Mouse (Mus musculus) forebrain, embryonic 16.5 days (tissue): ENCODE measurements around the gene Phf21a. TPM values are rescaled to one million over a fixed set of nuclear protein-coding genes. Genes with fewer than 3 reads are reported as not detected.
"Not testable (repeated sequence)": the region's sequence is repeated elsewhere in the genome, so short reads cannot be mapped to it uniquely, and the experiment has no call there.

Source experiments
- ATAC-seq: fragments of 200-750 bp; cut with Nextera tagmentation; 2 replicates; pipeline ENCODE4 v1.8.0; 2017; ENCODE audit warnings: mild to moderate bottlenecking, moderate library complexity
- H3K27ac ChIP-seq: fragments of 300-500 bp; sonication (generic); 2 replicates; pipeline ENCODE4 v1.5.1; 2014; ENCODE audit warnings: low read length, control low read depth
- H3K27me3 ChIP-seq: fragments of 300-500 bp; sonication (generic); replicated peaks from 2 replicates; pipeline ENCODE4 v1.6.1; 2014; ENCODE audit warnings: low read length; ENCODE audit not compliant: control insufficient read depth, insufficient read depth
- H3K36me3 ChIP-seq: fragments of 300-500 bp; sonication (generic); 2 replicates; pipeline ENCODE4 v1.6.1; 2014; ENCODE audit not compliant: control insufficient read depth, insufficient read depth
- H3K4me1 ChIP-seq: fragments of 300-500 bp; sonication (generic); replicated peaks from 2 replicates; pipeline ENCODE4 v1.6.1; 2014; ENCODE audit warnings: low read length; ENCODE audit not compliant: control insufficient read depth, insufficient read depth
- H3K4me2 ChIP-seq: fragments of 300-500 bp; sonication (generic); 2 replicates; pipeline ENCODE4 v1.6.1; 2014; ENCODE audit warnings: mild to moderate bottlenecking, low read length, control low read depth
- H3K4me3 ChIP-seq: fragments of 300-500 bp; sonication (generic); replicated peaks from 2 replicates; pipeline ENCODE4 v1.5.1; 2014; ENCODE audit warnings: mild to moderate bottlenecking, low read length, control low read depth
- H3K9ac ChIP-seq: fragments of 300-500 bp; sonication (generic); replicated peaks from 2 replicates; pipeline ENCODE4 v1.6.1; 2014; ENCODE audit warnings: low read depth, low read length, control low read depth
- H3K9me3 ChIP-seq: fragments of 300-500 bp; sonication (generic); 2 replicates; pipeline ENCODE4 v1.6.1; 2016; ENCODE audit warnings: low read length; ENCODE audit not compliant: control insufficient read depth
- WGBS: fragments of 180-500 bp; shearing (Covaris S2); extraction: QIAGEN DNeasy Blood & Tissue Kit; methylation state at CpG from one replicate; pipeline ENCODE4 v1.1.7; 2014; 5-methylcytosine and 5-hydroxymethylcytosine counted together
- polyA plus RNA-seq: library from polyadenylated mRNA; unstranded; fragments of >200 nt; fragmentation: Nextera tagmentation; extraction: Ambion mirVana; gene quantifications from 2 replicates; pipeline ENCODE4 v1.2.1, GENCODE M21; 2015

Gene Phf21a
- polyA plus RNA-seq, 1 experiment from 2014 or later, result 43.5 TPM

DNA sequence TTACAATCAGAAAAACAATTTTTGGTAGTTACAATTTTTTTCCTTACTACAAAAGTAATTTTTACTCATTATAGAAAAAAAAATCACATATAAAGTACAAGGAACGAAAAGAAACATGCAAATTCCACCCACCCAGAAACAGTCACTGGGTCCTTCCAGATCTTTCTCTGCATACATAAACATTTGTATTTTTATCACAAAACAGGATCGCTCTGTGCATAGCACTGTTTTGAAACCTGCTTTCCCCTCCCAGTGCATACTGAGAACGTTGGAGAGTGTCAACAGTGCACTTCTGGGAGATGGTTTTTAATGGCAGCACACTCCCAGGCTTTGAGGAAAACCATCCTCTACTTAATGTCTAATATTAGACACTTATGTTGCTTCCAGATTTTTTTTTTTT lies 25.3 kb upstream of the Phf21a start:
- Histone ChIP-seq H3K4me3 (no peak overlapping the region), H3K4me2 (no peak overlapping the region), H3K36me3 (no peaks in the 10 kb centered on the region), H3K27ac (no peak overlapping the region), H3K9me3 (no peaks in the 10 kb centered on the region), H3K9ac (no peak overlapping the region), H3K4me1 (0 out of 2 replicates have a peak, but pooled peaks cover 2% of the 10 kb centered on the region), H3K27me3 (no peaks in the 10 kb centered on the region)
- WGBS, result 61% methylated on average over 3 of the region's 3 CpGs
- ATAC-seq, result no peak

DNA sequence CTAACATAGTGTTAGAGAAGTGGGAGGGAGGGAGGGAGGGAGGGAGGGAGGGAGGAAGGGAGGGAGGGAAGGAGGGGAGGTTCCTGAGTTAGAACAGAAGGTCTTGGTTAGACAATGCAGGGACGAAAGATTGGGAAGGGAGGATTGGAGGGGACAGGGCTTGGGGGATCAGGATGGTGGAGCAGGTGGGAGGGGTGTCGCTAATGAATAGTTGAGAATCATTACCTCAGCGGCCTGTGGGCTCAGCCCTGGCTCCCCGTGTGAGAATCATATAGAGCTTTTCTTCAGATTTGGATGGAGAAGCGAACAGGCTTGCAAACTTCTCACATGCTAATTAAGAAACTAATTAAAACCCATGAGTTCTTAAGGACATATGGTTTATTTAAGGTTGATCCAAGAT lies 23.3 kb upstream of the Phf21a start:
- ATAC-seq, result peak; percentile 66

DNA sequence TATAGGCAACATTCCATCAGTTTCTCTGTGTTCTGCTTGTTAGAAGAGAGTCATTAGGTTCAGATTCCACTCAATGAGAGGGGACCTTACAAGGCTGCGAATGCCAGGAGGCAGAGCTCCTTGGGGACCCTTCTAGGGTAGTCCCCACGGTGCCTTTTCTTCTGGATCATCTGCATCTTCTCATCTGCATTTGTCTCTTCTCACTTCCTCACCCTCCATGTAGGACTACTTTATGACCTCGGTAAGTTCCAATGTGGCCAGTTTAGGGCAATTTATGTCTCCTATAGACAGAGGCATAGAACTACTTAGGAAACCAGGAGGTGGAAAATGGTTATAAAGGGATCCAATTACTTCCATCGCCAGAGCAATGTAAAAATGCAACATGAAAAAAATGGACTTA lies 21.8 kb upstream of the Phf21a start:
- H3K9ac ChIP-seq, result no peak overlapping the region
- no peak overlapping the region for H3K4me3 ChIP-seq
- no peak overlapping the region for H3K27ac ChIP-seq
- H3K9me3 ChIP-seq, result no peaks in the 10 kb centered on the region
- no peaks in the 10 kb centered on the region for H3K36me3 ChIP-seq
- ATAC-seq, result no peak
- 72% methylated on average over 4 of the region's 4 CpGs for WGBS
- peaks cover 3% of the 10 kb centered on the region; the same call in 1 of the 2 replicates for H3K4me1 ChIP-seq
- no peak overlapping the region for H3K4me2 ChIP-seq
- H3K27me3 ChIP-seq, result no peaks in the 10 kb centered on the region

More for the DNA sequence above, 23.3 kb upstream of the Phf21a start:
- H3K4me3 ChIP-seq, result no peak overlapping the region
- no peaks in the 10 kb centered on the region for H3K36me3 ChIP-seq
- no peaks in the 10 kb centered on the region for H3K9me3 ChIP-seq
- WGBS, result 33% methylated on average over 5 of the region's 5 CpGs
- no peaks in the 10 kb centered on the region for H3K27me3 ChIP-seq
- H3K9ac ChIP-seq, result no peak overlapping the region
- no peak overlapping the region for H3K27ac ChIP-seq
- H3K4me2 ChIP-seq, result no peak overlapping the region
- 0 out of 2 replicates have a peak, but pooled peaks cover 2% of the 10 kb centered on the region for H3K4me1 ChIP-seq

DNA sequence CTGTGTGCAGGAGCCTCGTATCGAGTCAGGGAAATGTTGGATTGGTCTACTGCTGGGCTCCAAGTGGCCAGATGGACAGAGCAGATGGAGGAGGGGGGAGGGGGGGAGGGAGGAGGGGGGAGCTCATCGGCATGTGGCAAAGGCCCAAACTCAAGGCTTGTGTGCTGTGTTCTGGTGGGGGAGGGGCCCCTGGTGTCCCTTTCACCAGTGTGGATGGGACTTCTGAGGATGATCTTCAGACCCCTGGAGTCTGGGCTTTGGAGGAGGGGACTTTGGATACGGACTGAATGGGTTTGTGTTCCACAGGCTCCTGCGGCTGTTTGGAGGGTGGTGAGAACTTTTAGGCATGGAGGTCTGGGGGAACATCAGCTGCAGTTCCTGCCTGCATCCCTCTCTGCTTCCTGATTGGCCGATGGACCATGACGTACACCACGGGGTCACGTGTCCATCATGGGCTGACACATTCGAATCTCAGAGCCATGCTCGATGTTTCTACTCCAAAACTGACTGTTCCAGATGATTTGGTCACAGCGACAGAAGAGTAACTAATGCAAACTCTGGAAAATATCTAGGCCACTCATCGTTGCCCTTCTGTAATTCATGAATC lies 16.7 kb upstream of the Phf21a start:
- Histone ChIP-seq H3K4me2 (no peak overlapping the region), H3K4me1 (peaks cover 3% of the 10 kb centered on the region; the same call in 1 of the 2 replicates), H3K27me3 (no peaks in the 10 kb centered on the region), H3K27ac (no peak overlapping the region), H3K9me3 (no peaks in the 10 kb centered on the region), H3K4me3 (no peak overlapping the region), H3K36me3 (no peaks in the 10 kb centered on the region), H3K9ac (no peak overlapping the region)
- 79% methylated on average over 13 of the region's 13 CpGs for WGBS
- ATAC-seq, result 0 out of 2 replicates have a peak, but pooled peaks have one; percentile 15

DNA sequence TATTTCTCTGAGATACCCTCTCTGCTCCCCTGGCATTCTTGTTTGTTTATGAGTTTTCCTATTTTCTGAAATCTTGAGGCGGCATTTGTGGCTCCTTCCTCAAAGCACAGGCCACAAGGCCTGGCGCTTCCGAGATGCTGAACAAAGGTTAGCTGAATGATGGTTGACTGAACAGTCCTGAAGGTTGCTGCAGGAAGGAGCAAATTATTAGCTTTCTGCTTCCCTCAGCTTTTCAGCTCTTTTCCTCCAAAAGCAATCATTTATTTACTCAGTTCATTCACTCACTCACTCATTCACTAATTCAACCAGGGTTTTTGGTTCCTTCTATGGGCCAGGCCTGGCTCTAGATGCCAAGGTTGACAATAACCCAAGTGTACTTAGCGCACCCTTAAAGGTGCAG lies 10.7 kb upstream of the Phf21a start:
- H3K9me3 ChIP-seq, result no peaks in the 10 kb centered on the region
- H3K27ac ChIP-seq, result no peak overlapping the region
- no peak overlapping the region for H3K4me3 ChIP-seq
- no peak overlapping the region for H3K4me2 ChIP-seq
- 89% methylated on average over 4 of the region's 4 CpGs for WGBS
- no peak for ATAC-seq
- H3K36me3 ChIP-seq, result no peaks in the 10 kb centered on the region
- no peak overlapping the region for H3K9ac ChIP-seq
- H3K27me3 ChIP-seq, result no peaks in the 10 kb centered on the region
- H3K4me1 ChIP-seq, result no peaks in the 10 kb centered on the region

GRCm38 (mm10) chr2:92085721-92086120 lies 7.2 kb upstream of the Phf21a start:
- H3K9ac ChIP-seq, result no peak overlapping the region
- 91% methylated on average over 1 of the region's 1 CpGs for WGBS

GRCm38 (mm10) chr2:92087065-92087464 lies 5.9 kb upstream of the Phf21a start:
- no peak overlapping the region for H3K9ac ChIP-seq
- H3K27ac ChIP-seq, result no peak overlapping the region
- no peak overlapping the region for H3K4me2 ChIP-seq
- no peak for ATAC-seq
- H3K4me3 ChIP-seq, result no peak overlapping the region
- H3K9me3 ChIP-seq, result no peaks in the 10 kb centered on the region
- no peaks in the 10 kb centered on the region for H3K36me3 ChIP-seq
- no peaks in the 10 kb centered on the region for H3K4me1 ChIP-seq
- 86% methylated on average over 4 of the region's 4 CpGs for WGBS
- H3K27me3 ChIP-seq, result no peaks in the 10 kb centered on the region

More at GRCm38 (mm10) chr2:92085721-92086120, 7.2 kb upstream of the Phf21a start:
- H3K27ac ChIP-seq, result no peak overlapping the region
- H3K36me3 ChIP-seq, result no peaks in the 10 kb centered on the region
- no peak for ATAC-seq
- no peak overlapping the region for H3K4me3 ChIP-seq
- H3K27me3 ChIP-seq, result no peaks in the 10 kb centered on the region
- H3K9me3 ChIP-seq, result no peaks in the 10 kb centered on the region
- no peaks in the 10 kb centered on the region for H3K4me1 ChIP-seq
- H3K4me2 ChIP-seq, result no peak overlapping the region

DNA sequence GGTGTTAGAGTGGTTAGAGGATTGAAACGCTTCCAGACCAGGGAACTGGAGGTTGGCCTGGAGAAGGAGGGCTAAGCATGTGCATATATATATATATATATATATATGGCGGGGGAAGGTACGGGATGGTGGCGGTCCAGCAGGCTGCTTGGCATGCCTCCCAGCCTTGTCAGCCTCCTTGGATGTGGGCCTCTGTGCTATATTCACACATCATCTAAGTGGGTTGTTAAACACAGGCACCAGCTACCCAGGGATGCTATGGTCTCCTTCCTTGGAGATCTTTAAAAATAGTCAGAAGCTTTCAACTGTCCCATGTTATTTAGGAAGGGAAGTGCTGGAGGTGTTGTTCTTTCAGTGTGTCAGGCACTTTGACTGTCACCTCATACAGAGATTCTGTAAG lies 3.1 kb upstream of the Phf21a start:
- Histone ChIP-seq H3K9me3 (no peaks in the 10 kb centered on the region), H3K9ac (no peak overlapping the region), H3K36me3 (no peaks in the 10 kb centered on the region), H3K27ac (no peak overlapping the region), H3K4me2 (no peak overlapping the region), H3K27me3 (no peaks in the 10 kb centered on the region), H3K4me3 (no peak overlapping the region), H3K4me1 (no peaks in the 10 kb centered on the region)
- ATAC-seq, result no peak
- 61% methylated on average over 4 of the region's 4 CpGs for WGBS

DNA sequence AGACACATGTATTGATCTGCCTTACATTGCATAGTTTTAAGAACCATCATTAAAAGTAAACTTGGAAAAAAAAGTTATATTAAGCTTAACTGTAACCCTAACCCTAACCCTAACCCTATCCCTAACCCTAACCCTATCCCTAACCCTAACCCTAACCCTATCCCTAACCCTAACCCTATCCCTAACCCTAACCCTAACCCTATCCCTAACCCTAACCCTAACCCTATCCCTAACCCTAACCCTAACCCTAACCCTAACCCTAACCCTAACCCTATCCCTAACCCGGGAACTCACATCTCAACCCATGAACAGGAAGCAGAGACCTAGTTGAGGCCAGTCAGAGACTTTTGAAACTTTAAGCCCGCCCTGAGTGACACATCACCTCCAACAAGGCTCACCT lies 586 bp downstream of the Phf21a start:
- H3K4me3 ChIP-seq, H3K27me3 ChIP-seq, H3K36me3 ChIP-seq, H3K9ac ChIP-seq, ATAC-seq, H3K9me3 ChIP-seq, H3K4me1 ChIP-seq, H3K27ac ChIP-seq, H3K4me2 ChIP-seq: not testable (repeated sequence)
- WGBS, result 88% methylated on average over 2 of the region's 2 CpGs

DNA sequence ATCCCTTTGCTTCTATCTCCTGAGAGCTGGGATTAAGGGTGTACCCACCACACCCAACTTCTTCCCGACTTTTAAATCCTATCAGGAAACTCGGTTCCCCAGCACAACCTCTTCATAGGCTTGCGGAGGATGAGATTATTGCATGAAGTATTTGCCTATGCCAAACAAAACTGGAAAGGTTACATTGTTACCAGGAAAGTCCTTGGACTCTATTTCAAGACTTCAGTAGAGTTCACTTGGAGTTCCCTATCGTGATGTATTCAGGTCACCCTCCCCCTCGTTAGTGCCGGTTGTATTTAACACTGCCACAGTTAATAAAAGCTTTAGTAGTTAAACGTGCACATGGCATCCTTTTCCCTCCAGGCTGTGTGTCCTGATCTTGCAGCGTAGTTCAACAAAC lies 1.2 kb downstream of the Phf21a start:
- no peaks in the 10 kb centered on the region for H3K27me3 ChIP-seq
- H3K4me1 ChIP-seq, result no peaks in the 10 kb centered on the region
- H3K9ac ChIP-seq, result no peak overlapping the region
- ATAC-seq, result no peak
- no peak overlapping the region for H3K4me2 ChIP-seq
- no peak overlapping the region for H3K4me3 ChIP-seq
- WGBS, result 44% methylated on average over 8 of the region's 8 CpGs
- no peaks in the 10 kb centered on the region for H3K36me3 ChIP-seq
- H3K9me3 ChIP-seq, result no peaks in the 10 kb centered on the region
- no peak overlapping the region for H3K27ac ChIP-seq
